Mouse (Mus musculus) bone marrow macrophage, adult 2 months (primary cell): ENCODE results near the gene Mmp25.

ENCODE experiments used
- CTCF ChIP-seq: IDR thresholded peaks from 2 replicates; pipeline ENCODE4 v1.5.1; 2012; ENCODE audit warnings: low read depth, mild to moderate bottlenecking, low read length, moderate library complexity
- POLR2A ChIP-seq: IDR thresholded peaks from 2 replicates; pipeline ENCODE4 v1.6.1; 2012; ENCODE audit warnings: mild to moderate bottlenecking, low read depth, low read length, borderline replicate concordance

DNA sequence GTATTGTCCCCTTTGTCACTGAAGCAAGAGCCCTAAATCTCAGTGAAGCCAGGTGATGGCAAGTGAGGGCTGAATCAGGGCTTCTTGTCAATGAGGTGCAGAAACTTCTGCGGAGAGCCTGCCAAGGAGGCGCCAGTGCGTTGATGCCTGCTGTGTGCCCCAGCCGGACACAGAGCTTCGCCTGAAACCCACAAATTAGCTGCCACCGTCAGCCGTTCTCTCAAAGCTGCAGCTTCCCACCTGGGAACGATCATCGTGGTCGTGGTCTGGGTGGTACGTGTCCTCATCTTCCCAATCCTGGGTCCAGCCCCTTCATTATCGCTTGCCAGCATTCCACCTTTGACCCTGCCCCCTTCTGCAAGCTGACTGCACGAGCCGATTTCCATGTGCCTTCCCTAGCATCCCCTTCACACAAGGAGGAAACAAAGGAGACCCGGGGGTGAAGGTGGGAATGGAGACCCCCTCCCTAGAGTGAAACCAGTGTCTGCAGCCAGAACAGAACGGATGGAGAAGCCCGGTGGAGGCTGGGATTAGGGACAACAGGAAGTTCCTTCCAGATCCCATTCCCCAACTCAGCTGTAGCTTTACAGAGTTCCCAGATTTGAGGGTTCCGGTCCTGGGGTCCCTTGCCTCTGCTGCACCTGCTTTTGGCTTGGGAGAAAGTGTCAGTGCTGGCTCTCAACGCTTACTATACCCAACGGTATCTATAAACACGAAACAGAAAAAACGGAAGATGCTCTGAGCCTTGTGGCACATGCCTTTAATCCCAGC is 59.2 kb downstream of the Mmp25 start:
- no peak for TF ChIP-seq POLR2A
- TF ChIP-seq CTCF: no peak
